Mouse (Mus musculus) CH12.LX (cell line): Measurements from ENCODE around the gene Acot7. TPM values are rescaled to one million over a fixed set of nuclear protein-coding genes. Genes with fewer than 3 reads are reported as not detected.

Experiments
- DNase-seq: peaks from one replicate; pipeline ENCODE4 v3.0.0-alpha.2; 2013; ENCODE audit errors: extremely low read depth
- H3K27ac ChIP-seq: 2 replicates; pipeline ENCODE4 v1.5.1; 2012; ENCODE audit warnings: low read depth, mild to moderate bottlenecking, control low read depth, moderate library complexity; ENCODE audit not compliant: insufficient read depth
- H3K27me3 ChIP-seq: replicated peaks from 2 replicates; pipeline ENCODE3; 2012; ENCODE audit warnings: inconsistent platforms
- H3K36me3 ChIP-seq, 2 experiments: replicated peaks in 1 of 2; 2 replicates each; pipeline versions ENCODE3 to v1.6.1; 2012; ENCODE audit warnings: inconsistent platforms in 1 of 2, low read length in 1 of 2, mild to moderate bottlenecking in 1 of 2, mixed read lengths in 1 of 2, moderate library complexity in 1 of 2; ENCODE audit not compliant: control insufficient read depth in 1 of 2, insufficient read depth in 1 of 2
- H3K4me1 ChIP-seq, 2 experiments: 2 replicates each; pipeline ENCODE4 v1.6.1; 2012; ENCODE audit warnings: inconsistent platforms in 1 of 2, moderate library complexity in 1 of 2; ENCODE audit not compliant: insufficient read depth in 2 of 2, control insufficient read depth in 1 of 2
- H3K4me2 ChIP-seq: 2 replicates; pipeline ENCODE4 v1.6.1; 2012; ENCODE audit warnings: low read depth, mild to moderate bottlenecking, control low read depth; ENCODE audit not compliant: poor library complexity, insufficient read depth, severe bottlenecking
- H3K4me3 ChIP-seq, 3 experiments: fragments of 150-350 bp in 1 of 3; sonication (generic) in 1 of 3; replicated peaks in 1 of 3; 2 replicates each; pipeline versions ENCODE3 to v1.5.1; 2011 to 2012; ENCODE audit warnings: low read depth in 2 of 3, low read length in 2 of 3, mild to moderate bottlenecking in 2 of 3, moderate library complexity in 2 of 3, control low read depth in 1 of 3, improper control_type of control experiment in 1 of 3, inconsistent platforms in 1 of 3, mixed read lengths in 1 of 3; ENCODE audit not compliant: poor library complexity in 1 of 3
- H3K79me2 ChIP-seq: replicated peaks from 2 replicates; pipeline ENCODE4 v1.6.1; 2012; ENCODE audit warnings: mild to moderate bottlenecking, moderate library complexity; ENCODE audit not compliant: control insufficient read depth, poor library complexity, insufficient read depth, severe bottlenecking; ENCODE audit errors: extremely low read depth
- H3K9ac ChIP-seq: 2 replicates; pipeline ENCODE4 v1.6.1; 2012; ENCODE audit warnings: low read depth, mild to moderate bottlenecking, control low read depth, moderate library complexity; ENCODE audit not compliant: insufficient read depth
- H3K9me3 ChIP-seq: replicated peaks from 2 replicates; pipeline ENCODE3; 2012; ENCODE audit warnings: low read length, inconsistent platforms, mixed read lengths
- BHLHE40 ChIP-seq: IDR thresholded peaks from 2 replicates; pipeline ENCODE4 v1.6.1; 2011; ENCODE audit warnings: mild to moderate bottlenecking, low read depth, low read length, improper control_type of control experiment
- CHD2 ChIP-seq: IDR thresholded peaks from 2 replicates; pipeline ENCODE4 v1.6.1; 2011; ENCODE audit warnings: low read length, improper control_type of control experiment
- CTCF ChIP-seq, 2 experiments: IDR thresholded peaks in 1 of 2; conservative IDR thresholded peaks in 1 of 2; 2 replicates each; pipeline ENCODE4 v1.5.1; 2011 to 2012; ENCODE audit warnings: low read depth in 2 of 2, low read length in 2 of 2, improper control_type of control experiment in 1 of 2, inconsistent platforms in 1 of 2, mild to moderate bottlenecking in 1 of 2, moderate library complexity in 1 of 2
- E2F4 ChIP-seq: IDR thresholded peaks from 2 replicates; pipeline ENCODE4 v1.6.1; 2011; ENCODE audit warnings: low read depth, low read length, improper control_type of control experiment; ENCODE audit not compliant: insufficient replicate concordance
- HCFC1 ChIP-seq: IDR thresholded peaks from 2 replicates; pipeline ENCODE4 v1.6.1; 2012; ENCODE audit warnings: low read depth, mild to moderate bottlenecking, inconsistent platforms, low read length, improper control_type of control experiment
- IRF4 ChIP-seq: IDR thresholded peaks from 2 replicates; pipeline ENCODE4 v1.6.1; 2014; ENCODE audit warnings: low read depth, mild to moderate bottlenecking, inconsistent platforms, low read length, improper control_type of control experiment
- JUND ChIP-seq: conservative IDR thresholded peaks from 2 replicates; pipeline ENCODE4 v1.6.1; 2011; ENCODE audit warnings: low read depth, low read length, improper control_type of control experiment
- KAT2A ChIP-seq: IDR thresholded peaks from 2 replicates; pipeline ENCODE4 v1.6.1; 2012; ENCODE audit warnings: low read length, improper control_type of control experiment, inconsistent platforms; ENCODE audit not compliant: insufficient replicate concordance
- MAFK ChIP-seq: IDR thresholded peaks from 2 replicates; pipeline ENCODE4 v1.6.1; 2011; ENCODE audit warnings: low read length, improper control_type of control experiment; ENCODE audit not compliant: insufficient replicate concordance
- MEF2A ChIP-seq: IDR thresholded peaks from 2 replicates; pipeline ENCODE4 v1.6.1; 2014; ENCODE audit warnings: low read depth, mild to moderate bottlenecking, inconsistent platforms, low read length, improper control_type of control experiment, borderline replicate concordance
- MXI1 ChIP-seq: IDR thresholded peaks from 2 replicates; pipeline ENCODE4 v1.6.1; 2011; ENCODE audit warnings: mild to moderate bottlenecking, low read depth, low read length, improper control_type of control experiment
- POLR2A ChIP-seq: IDR thresholded peaks from 2 replicates; pipeline ENCODE4 v1.6.1; 2011; ENCODE audit warnings: low read depth, mild to moderate bottlenecking, improper control_type of control experiment, low read length
- RAD21 ChIP-seq: IDR thresholded peaks from 2 replicates; pipeline ENCODE4 v1.6.1; 2011; ENCODE audit warnings: low read depth, mild to moderate bottlenecking, low read length, improper control_type of control experiment, moderate library complexity
- RCOR1 ChIP-seq: conservative IDR thresholded peaks from 2 replicates; pipeline ENCODE4 v1.6.1; 2012; ENCODE audit warnings: low read depth, mild to moderate bottlenecking, inconsistent platforms, low read length, improper control_type of control experiment
- SIN3A ChIP-seq: IDR thresholded peaks from 2 replicates; pipeline ENCODE4 v1.6.1; 2012; ENCODE audit warnings: low read length, improper control_type of control experiment, inconsistent platforms
- SMC3 ChIP-seq: IDR thresholded peaks from 2 replicates; pipeline ENCODE4 v1.6.1; 2011; ENCODE audit warnings: low read depth, low read length, improper control_type of control experiment
- TBP ChIP-seq: conservative IDR thresholded peaks from 2 replicates; pipeline ENCODE4 v1.6.1; 2011; ENCODE audit warnings: low read depth, low read length, improper control_type of control experiment
- USF1 ChIP-seq: IDR thresholded peaks from 2 replicates; pipeline ENCODE4 v1.6.1; 2014; ENCODE audit warnings: low read depth, mild to moderate bottlenecking, inconsistent platforms, low read length, improper control_type of control experiment
- USF2 ChIP-seq: conservative IDR thresholded peaks from 2 replicates; pipeline ENCODE4 v1.6.1; 2011; ENCODE audit warnings: low read depth, low read length, improper control_type of control experiment
- ZC3H11A ChIP-seq: IDR thresholded peaks from 2 replicates; pipeline ENCODE4 v1.6.1; 2012; ENCODE audit warnings: low read depth, mild to moderate bottlenecking, inconsistent platforms, low read length, improper control_type of control experiment
- ZKSCAN1 ChIP-seq: IDR thresholded peaks from 2 replicates; pipeline ENCODE4 v1.6.1; 2012; ENCODE audit warnings: low read depth, inconsistent platforms, low read length, improper control_type of control experiment, borderline replicate concordance
- ZMIZ1 ChIP-seq: IDR thresholded peaks from 2 replicates; pipeline ENCODE4 v1.6.1; 2012; ENCODE audit warnings: low read depth, mild to moderate bottlenecking, inconsistent platforms, low read length, improper control_type of control experiment
- ZNF384 ChIP-seq: IDR thresholded peaks from 2 replicates; pipeline ENCODE4 v1.6.1; 2012; ENCODE audit warnings: low read depth, low read length, improper control_type of control experiment, inconsistent platforms
- dilution Hi-C: fragments of 300-500 bp; cut with MboI; formaldehyde crosslinking; loops from 2 replicates; pipeline ENCODE4 v1.14.3; 2020; ENCODE audit warnings: low sequenced_read_pairs; ENCODE audit not compliant: extremely low pct_unique_long_range_greater_than_20kb, extremely low pct_ligation_motif_present
- in situ Hi-C: fragments of 300-500 bp; cut with MboI; formaldehyde crosslinking; loops from 3 replicates; pipeline ENCODE4 v1.14.3; 2019; ENCODE audit warnings: low sequenced_read_pairs, low pct_ligation_motif_present, low pct_unique_long_range_greater_than_20kb, mixed read lengths
- polyA plus RNA-seq: library from polyadenylated mRNA; unstranded; fragments of >175 nt; gene quantifications from 2 replicates; pipeline ENCODE4 v1.2.1, GENCODE M21; 2012; ENCODE audit warnings: low read depth; ENCODE audit not compliant: insufficient read length
- total RNA-seq, 2 experiments: library from RNA; depleted of rRNA; stranded (reverse); fragments of 300-350 nt in 1 of 2; fragments of >200 nt in 1 of 2; gene quantifications; 2 replicates each; pipeline ENCODE4 v1.2.3; 2012 to 2014

Gene Acot7
- total and polyA plus RNA-seq, 3 experiments, result 29.0 to 71.1 (median 61.6) TPM

DNA sequence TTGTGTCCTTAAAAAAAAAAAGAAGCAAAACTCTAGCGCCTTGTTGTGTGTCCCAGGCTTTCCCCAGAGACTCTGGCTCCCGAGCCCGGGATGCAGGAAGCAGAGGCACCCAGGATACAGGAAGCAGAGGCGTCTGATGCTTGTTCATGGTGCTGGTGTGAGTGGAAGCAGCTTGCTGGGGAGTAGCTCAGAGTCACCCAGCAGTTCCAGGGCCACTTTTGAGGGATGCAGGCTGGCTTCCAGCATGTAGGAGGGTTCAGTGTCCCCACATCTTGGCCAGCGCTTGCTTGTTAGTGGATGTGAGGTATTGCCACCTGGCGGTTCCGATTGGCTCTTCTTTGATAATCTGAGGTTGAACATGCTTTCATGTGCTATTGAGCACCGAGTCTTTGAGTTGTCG lies 9.2 kb downstream of the Acot7 start:
- H3K79me2 ChIP-seq, result no peaks in the 10 kb centered on the region
- H3K4me3 ChIP-seq, result no peak overlapping the region
- no peak for TF ChIP-seq SIN3A
- no peak for TF ChIP-seq POLR2A
- TF ChIP-seq CTCF (conservative IDR thresholded peaks at IDR 0.05 in 1 of 2, IDR thresholded peaks at IDR 0.05 in 1 of 2; ENCODE audit: low read depth in 2 of 2, low read length in 2 of 2), result no peak
- TF ChIP-seq ZKSCAN1, result no peak
- no peak for TF ChIP-seq USF1
- no peak for TF ChIP-seq MEF2A
- TF ChIP-seq E2F4, result no peak
- TF ChIP-seq RCOR1, result no peak
- TF ChIP-seq RAD21, result no peak
- TF ChIP-seq IRF4, result no peak
- TF ChIP-seq TBP, result no peak
- TF ChIP-seq JUND, result no peak
- no peak for TF ChIP-seq ZNF384
- TF ChIP-seq KAT2A, result no peak
- no peak for TF ChIP-seq CHD2
- no peak for TF ChIP-seq MAFK
- peaks cover 0 to 23% of the 10 kb centered on the region in 2 experiments for H3K36me3 ChIP-seq
- in situ Hi-C loops, result no loop called here
- no peak for DNase-seq
- no peak overlapping the region for H3K9ac ChIP-seq
- no peak overlapping the region for H3K4me2 ChIP-seq
- peaks cover 4% of the 10 kb centered on the region for H3K9me3 ChIP-seq
- no peaks in the 10 kb centered on the region for H3K27me3 ChIP-seq
- dilution Hi-C loops, result no loop called here
- H3K4me1 ChIP-seq, result peaks cover 32 to 75% of the 10 kb centered on the region in 2 experiments
- H3K27ac ChIP-seq, result no peak overlapping the region

DNA sequence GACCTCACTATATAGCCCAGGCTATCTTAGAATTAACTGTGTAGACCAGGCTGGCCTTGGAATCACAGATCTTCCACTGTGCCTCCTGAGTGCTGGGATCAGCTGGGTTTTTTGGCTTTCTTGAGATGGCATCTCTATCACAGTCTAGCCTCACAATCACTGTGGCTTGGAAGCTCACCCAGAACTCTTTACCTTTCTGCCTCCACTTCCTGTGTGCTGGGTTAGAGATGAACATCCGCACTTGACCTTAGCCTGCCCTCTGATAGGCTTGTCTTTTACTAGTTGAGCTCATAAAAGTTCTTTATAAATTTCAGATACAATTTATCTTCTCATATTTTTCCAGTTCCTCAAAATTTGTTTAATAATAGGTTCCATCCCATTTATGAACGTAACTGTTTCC lies 10.7 kb downstream of the Acot7 start:
- Histone ChIP-seq H3K4me2 (no peak overlapping the region), H3K4me3 (no peak overlapping the region), H3K27me3 (no peaks in the 10 kb centered on the region), H3K79me2 (no peaks in the 10 kb centered on the region), H3K9me3 (peaks cover 4% of the 10 kb centered on the region), H3K9ac (no peak overlapping the region), H3K27ac (no peak overlapping the region), H3K36me3 (peaks cover 0 to 16% of the 10 kb centered on the region in 2 experiments), H3K4me1 (peaks cover 32 to 80% of the 10 kb centered on the region in 2 experiments)
- DNase-seq, result no peak
- TF ChIP-seq HCFC1, result no peak
- TF ChIP-seq RAD21, result no peak
- no peak for TF ChIP-seq RCOR1
- TF ChIP-seq ZMIZ1, result no peak
- no peak for TF ChIP-seq USF2
- no peak for TF ChIP-seq BHLHE40
- no peak for TF ChIP-seq MXI1
- no peak for TF ChIP-seq MAFK
- no peak for TF ChIP-seq TBP
- no peak for TF ChIP-seq SIN3A
- no peak for TF ChIP-seq KAT2A
- TF ChIP-seq SMC3, result no peak
- TF ChIP-seq ZC3H11A, result no peak
- in situ Hi-C loops (no loop called here), dilution Hi-C loops (no loop called here)
